Mouse (Mus musculus) liver, adult 2 months (tissue): ENCODE measurements at regions not wholly inside any gene's neighbourhood (a gene's known extent, or its start where the extent isn't known, plus 50 kb on each side); places are given as distances from the start of the nearest gene placed in this dataset.

Experiments used
- DNase-seq: peaks from one replicate; pipeline ENCODE4 v3.0.0-alpha.2; 2011; ENCODE audit warnings: low read depth, low spot score; ENCODE audit errors: extremely low read depth
- H3K27ac ChIP-seq: fragments of 200-500 bp; replicated peaks from 2 replicates; pipeline ENCODE4 v1.5.1; 2012; ENCODE audit warnings: low read depth, mild to moderate bottlenecking, control low read depth, inconsistent platforms, low read length; ENCODE audit not compliant: insufficient read depth
- H3K27me3 ChIP-seq: fragments of 200-500 bp; 2 replicates; pipeline ENCODE4 v1.6.1; 2012; ENCODE audit warnings: mild to moderate bottlenecking, moderate library complexity, low read length, inconsistent platforms; ENCODE audit not compliant: control insufficient read depth, insufficient read depth
- H3K36me3 ChIP-seq: fragments of 200-500 bp; 2 replicates; pipeline ENCODE4 v1.6.1; 2012; ENCODE audit warnings: low read length, inconsistent platforms; ENCODE audit not compliant: control insufficient read depth, insufficient read depth
- H3K4me1 ChIP-seq: fragments of 200-500 bp; 2 replicates; pipeline ENCODE4 v1.6.1; 2011; ENCODE audit warnings: low read length; ENCODE audit not compliant: control insufficient read depth, insufficient read depth
- H3K4me3 ChIP-seq: fragments of 200-500 bp; 2 replicates; pipeline ENCODE4 v1.5.1; 2011; ENCODE audit warnings: low read depth, mild to moderate bottlenecking, control low read depth, low read length, moderate library complexity; ENCODE audit not compliant: insufficient read depth
- H3K79me2 ChIP-seq: fragments of 200-500 bp; 2 replicates; pipeline ENCODE4 v1.6.1; 2012; ENCODE audit warnings: inconsistent platforms, mild to moderate bottlenecking, low read length, moderate library complexity; ENCODE audit not compliant: control insufficient read depth, insufficient read depth
- H3K9ac ChIP-seq: fragments of 200-500 bp; 2 replicates; pipeline ENCODE4 v1.6.1; 2012; ENCODE audit warnings: low read depth, mild to moderate bottlenecking, control low read depth, inconsistent platforms, low read length
- CTCF ChIP-seq: fragments of 200-500 bp; IDR thresholded peaks from 2 replicates; pipeline ENCODE4 v1.5.1; 2011; ENCODE audit warnings: low read depth, low read length, control low read depth
- POLR2A ChIP-seq: fragments of 200-500 bp; IDR thresholded peaks from 2 replicates; pipeline ENCODE4 v1.6.1; 2011; ENCODE audit warnings: low read length, control low read depth; ENCODE audit not compliant: insufficient read depth; ENCODE audit errors: extremely low read depth
- WGBS: fragments of 180-500 bp; shearing (Covaris S2); methylation state at CpG from one replicate; pipeline ENCODE4 v1.1.7; 2018; 5-methylcytosine and 5-hydroxymethylcytosine counted together

- Histone ChIP-seq H3K27me3 (no peaks in the 10 kb centered on the region; the same call in 1 of the 2 replicates), H3K4me1 (no peaks in the 10 kb centered on the region), H3K27ac (no peak overlapping the region), H3K4me3 (no peak overlapping the region), H3K9ac (no peak overlapping the region), H3K79me2 (no peaks in the 10 kb centered on the region), H3K36me3 (no peaks in the 10 kb centered on the region)
- WGBS: 76% methylated on average over 8 of the region's 8 CpGs
- TF ChIP-seq POLR2A (no peak), CTCF (no peak)
- DNase-seq: no peak
Measured at GRCm38 (mm10) chr4:142956832-142957429, 255.9 kb downstream of the Prdm2 start.

GRCm38 (mm10) chr4:142956376-142956775 is 256.4 kb downstream of the Prdm2 start:
- WGBS: 89% methylated on average over 5 of the region's 5 CpGs
- DNase-seq: no peak
- Histone ChIP-seq H3K27me3 (no peaks in the 10 kb centered on the region; the same call in 1 of the 2 replicates), H3K27ac (no peak overlapping the region), H3K4me1 (no peaks in the 10 kb centered on the region), H3K9ac (no peak overlapping the region), H3K36me3 (no peaks in the 10 kb centered on the region), H3K79me2 (no peaks in the 10 kb centered on the region), H3K4me3 (no peak overlapping the region)
- TF ChIP-seq POLR2A (no peak), CTCF (no peak)

GRCm38 (mm10) chr4:142953724-142954123 is 259.1 kb downstream of the Prdm2 start:
- no peaks in the 10 kb centered on the region for H3K4me1 ChIP-seq
- TF ChIP-seq CTCF: no peak
- no peak for TF ChIP-seq POLR2A
- H3K79me2 ChIP-seq: no peaks in the 10 kb centered on the region
- no peak overlapping the region for H3K27ac ChIP-seq
- no peak overlapping the region for H3K4me3 ChIP-seq
- no peaks in the 10 kb centered on the region for H3K27me3 ChIP-seq
- DNase-seq: no peak
- no peaks in the 10 kb centered on the region for H3K36me3 ChIP-seq
- H3K9ac ChIP-seq: no peak overlapping the region
- WGBS: 79% methylated on average over 9 of the region's 9 CpGs

GRCm38 (mm10) chr4:142952879-142953278 is 259.9 kb downstream of the Prdm2 start:
- TF ChIP-seq CTCF (no peak), POLR2A (no peak)
- 72% methylated on average over 1 of the region's 1 CpGs for WGBS
- H3K27ac ChIP-seq: no peak overlapping the region

GRCm38 (mm10) chr4:142947673-142948072 is 265.1 kb downstream of the Prdm2 start:
- 79% methylated on average over 6 of the region's 6 CpGs for WGBS

More at GRCm38 (mm10) chr4:142952879-142953278, 259.9 kb downstream of the Prdm2 start:
- Histone ChIP-seq H3K4me3 (no peak overlapping the region), H3K27me3 (no peaks in the 10 kb centered on the region), H3K36me3 (no peaks in the 10 kb centered on the region), H3K9ac (no peak overlapping the region), H3K79me2 (no peaks in the 10 kb centered on the region), H3K4me1 (no peaks in the 10 kb centered on the region)
- DNase-seq: no peak

GRCm38 (mm10) chr4:142933627-142934026 is 279.2 kb downstream of the Prdm2 start:
- H3K4me3 ChIP-seq: no peak overlapping the region
- H3K4me1 ChIP-seq: no peaks in the 10 kb centered on the region
- H3K79me2 ChIP-seq: no peaks in the 10 kb centered on the region
- H3K36me3 ChIP-seq: no peaks in the 10 kb centered on the region
- no peaks in the 10 kb centered on the region for H3K27me3 ChIP-seq
- H3K9ac ChIP-seq: no peak overlapping the region
- TF ChIP-seq CTCF (no peak), POLR2A (no peak)
- DNase-seq: no peak
- H3K27ac ChIP-seq: no peak overlapping the region
- WGBS: 83% methylated on average over 9 of the region's 9 CpGs

More at GRCm38 (mm10) chr4:142947673-142948072, 265.1 kb downstream of the Prdm2 start:
- Histone ChIP-seq H3K36me3 (no peaks in the 10 kb centered on the region), H3K4me1 (no peaks in the 10 kb centered on the region), H3K9ac (no peak overlapping the region), H3K79me2 (no peaks in the 10 kb centered on the region), H3K27me3 (no peaks in the 10 kb centered on the region), H3K4me3 (no peak overlapping the region), H3K27ac (no peak overlapping the region)
- no peak for DNase-seq
- TF ChIP-seq CTCF: no peak
- TF ChIP-seq POLR2A: no peak
